Mouse (Mus musculus) forebrain, embryonic 14.5 days (tissue): ENCODE data around the gene Ptprn2. TPM values are rescaled to one million over a fixed set of nuclear protein-coding genes. Genes with fewer than 3 reads are reported as not detected.
A peak's percentile ranks its signal among the peaks of the same experiment; 100 is the strongest.

Experiments used
- ATAC-seq: fragments of 200-750 bp; cut with Nextera tagmentation; 2 replicates; pipeline ENCODE4 v1.8.0; 2017; ENCODE audit warnings: mild to moderate bottlenecking, moderate library complexity
- DNase-seq: peaks from one replicate; pipeline ENCODE4 v3.0.0-alpha.2; 2015; ENCODE audit warnings: low spot score
- H3K27ac ChIP-seq: fragments of 300-500 bp; sonication (generic); 2 replicates; pipeline ENCODE4 v1.5.1; 2014; ENCODE audit warnings: low read depth, mild to moderate bottlenecking, control low read depth, low read length, moderate library complexity
- H3K27me3 ChIP-seq: fragments of 300-500 bp; sonication (generic); replicated peaks from 2 replicates; pipeline ENCODE4 v1.6.1; 2014; ENCODE audit warnings: low read length, control low read depth, mixed read lengths; ENCODE audit not compliant: control insufficient read depth, insufficient read depth
- H3K36me3 ChIP-seq: fragments of 300-500 bp; sonication (generic); 2 replicates; pipeline ENCODE4 v1.6.1; 2014; ENCODE audit warnings: low read length, control low read depth; ENCODE audit not compliant: control insufficient read depth, insufficient read depth
- H3K4me1 ChIP-seq: fragments of 300-500 bp; sonication (generic); 2 replicates; pipeline ENCODE4 v1.6.1; 2014; ENCODE audit warnings: antibody characterized with exemption, low read length, control low read depth; ENCODE audit not compliant: control insufficient read depth, insufficient read depth
- H3K4me2 ChIP-seq: fragments of 300-500 bp; sonication (generic); 2 replicates; pipeline ENCODE4 v1.6.1; 2014; ENCODE audit warnings: mild to moderate bottlenecking, control low read depth, low read length
- H3K4me3 ChIP-seq: fragments of 300-500 bp; sonication (generic); 2 replicates; pipeline ENCODE4 v1.5.1; 2014; ENCODE audit warnings: low read depth, low read length, control low read depth
- H3K9ac ChIP-seq: fragments of 300-500 bp; sonication (generic); 2 replicates; pipeline ENCODE4 v1.6.1; 2014; ENCODE audit warnings: mild to moderate bottlenecking, low read length, control low read depth, moderate library complexity
- H3K9me3 ChIP-seq: fragments of 300-500 bp; sonication (generic); replicated peaks from 2 replicates; pipeline ENCODE4 v1.6.1; 2016; ENCODE audit warnings: low read length, control low read depth, mixed read lengths; ENCODE audit not compliant: control insufficient read depth
- WGBS: fragments of 180-500 bp; shearing (Covaris S2); extraction: QIAGEN DNeasy Blood & Tissue Kit; methylation state at CpG from one replicate; pipeline ENCODE4 v1.1.7; 2014; 5-methylcytosine and 5-hydroxymethylcytosine counted together
- polyA plus RNA-seq: library from polyadenylated mRNA; unstranded; fragments of >200 nt; fragmentation: Nextera tagmentation; extraction: Ambion mirVana; gene quantifications from 2 replicates; pipeline ENCODE4 v1.2.1, GENCODE M21; 2014

The Ptprn2 gene
- polyA plus RNA-seq, 1 experiment from 2014 or later: 4.1 TPM

DNA sequence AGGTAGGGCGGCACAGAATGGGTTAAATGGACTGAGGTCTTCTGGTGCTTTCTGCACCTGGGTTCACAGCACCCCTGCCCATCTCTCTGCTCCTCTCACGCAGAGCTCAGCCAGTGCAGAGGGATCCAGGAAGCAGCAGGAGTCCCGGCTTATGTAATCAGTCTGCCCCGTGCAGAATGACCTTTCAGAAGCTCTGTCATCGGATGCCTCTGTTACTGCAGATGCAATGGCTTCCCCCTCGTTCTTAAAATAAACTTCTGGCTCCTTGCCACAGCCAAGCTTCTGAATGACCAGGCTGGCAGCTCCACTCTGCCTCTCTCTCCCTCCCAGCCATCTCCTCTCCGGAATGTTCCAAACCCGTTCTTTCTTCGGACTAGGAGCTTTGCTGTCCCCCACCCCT, 714.6 kb downstream of the Ptprn2 start:
- 20% methylated on average over 9 of the region's 9 CpGs for WGBS
- Histone ChIP-seq H3K27ac (peak overlapping the region; percentile 59), H3K4me2 (peak overlapping the region; percentile 8; the same call in 1 of the 2 replicates), H3K36me3 (no peaks in the 10 kb centered on the region), H3K4me1 (peaks cover 63% of the 10 kb centered on the region), H3K27me3 (no peaks in the 10 kb centered on the region), H3K9ac (peak overlapping the region; percentile 18; the same call in 1 of the 2 replicates), H3K9me3 (no peaks in the 10 kb centered on the region), H3K4me3 (no peak overlapping the region)
- DNase-seq (peak; percentile 72), ATAC-seq (peak; percentile 27; the same call in 1 of the 2 replicates)

DNA sequence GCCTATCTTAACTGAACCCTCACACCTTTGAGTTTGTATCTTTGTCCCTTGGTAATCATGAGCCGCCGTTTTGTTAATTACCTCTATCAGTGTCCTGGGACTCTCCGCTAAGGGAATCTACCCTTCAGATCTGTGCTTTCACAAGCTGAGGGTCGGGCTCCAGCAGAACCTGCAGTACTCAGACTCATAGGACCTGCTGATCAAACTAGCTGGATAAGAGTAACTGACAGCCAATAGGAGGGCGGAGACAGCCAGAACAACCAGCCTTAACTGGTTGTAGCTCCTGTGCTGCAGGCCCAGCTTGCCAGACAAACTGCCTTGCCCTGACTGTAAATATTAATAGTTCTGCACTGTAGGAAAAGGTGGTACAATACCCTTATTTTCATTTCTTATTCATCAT, 715.1 kb downstream of the Ptprn2 start:
- Histone ChIP-seq H3K4me1 (peaks cover 60% of the 10 kb centered on the region), H3K9me3 (no peaks in the 10 kb centered on the region), H3K27ac (peak overlapping the region; percentile 59), H3K4me2 (peak overlapping the region; percentile 8; the same call in 1 of the 2 replicates), H3K27me3 (no peaks in the 10 kb centered on the region), H3K36me3 (no peaks in the 10 kb centered on the region), H3K9ac (peak overlapping the region; percentile 18; the same call in 1 of the 2 replicates), H3K4me3 (no peak overlapping the region)
- 63% methylated on average over 5 of the region's 5 CpGs for WGBS
- DNase-seq (peak; percentile 37), ATAC-seq (no peak)

DNA sequence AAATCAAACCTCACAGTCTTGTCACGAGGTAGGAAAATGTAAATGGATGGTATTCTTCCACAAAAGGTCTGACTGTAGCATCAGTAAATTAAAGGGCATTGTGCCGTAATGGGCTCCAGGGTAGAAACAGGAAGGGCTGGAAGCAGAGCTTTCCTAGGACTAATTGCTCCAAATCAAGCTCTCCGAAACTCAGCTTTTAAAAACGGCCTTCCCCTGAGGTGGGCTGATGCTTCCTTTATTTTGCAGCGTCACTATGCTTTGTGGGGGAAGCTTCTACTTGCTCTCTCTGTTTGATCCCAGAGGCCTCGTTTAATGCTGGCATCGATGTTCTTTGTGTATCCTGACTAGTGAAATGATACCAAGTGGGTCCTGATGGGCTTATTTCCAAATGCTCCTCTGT, 718.0 kb downstream of the Ptprn2 start:
- WGBS: 18% methylated on average over 7 of the region's 7 CpGs
- ATAC-seq (no peak), DNase-seq (peak; percentile 22)
- H3K4me1 ChIP-seq: peaks cover 35% of the 10 kb centered on the region
- no peaks in the 10 kb centered on the region for H3K36me3 ChIP-seq
- no peak overlapping the region for H3K4me3 ChIP-seq
- H3K27me3 ChIP-seq: no peaks in the 10 kb centered on the region
- no peaks in the 10 kb centered on the region for H3K9me3 ChIP-seq
- 0 out of 2 replicates have a peak overlapping the region, but pooled peaks have one; percentile 29 for H3K9ac ChIP-seq
- H3K4me2 ChIP-seq: no peak overlapping the region
- H3K27ac ChIP-seq: peak overlapping the region; percentile 15; the same call in 1 of the 2 replicates

DNA sequence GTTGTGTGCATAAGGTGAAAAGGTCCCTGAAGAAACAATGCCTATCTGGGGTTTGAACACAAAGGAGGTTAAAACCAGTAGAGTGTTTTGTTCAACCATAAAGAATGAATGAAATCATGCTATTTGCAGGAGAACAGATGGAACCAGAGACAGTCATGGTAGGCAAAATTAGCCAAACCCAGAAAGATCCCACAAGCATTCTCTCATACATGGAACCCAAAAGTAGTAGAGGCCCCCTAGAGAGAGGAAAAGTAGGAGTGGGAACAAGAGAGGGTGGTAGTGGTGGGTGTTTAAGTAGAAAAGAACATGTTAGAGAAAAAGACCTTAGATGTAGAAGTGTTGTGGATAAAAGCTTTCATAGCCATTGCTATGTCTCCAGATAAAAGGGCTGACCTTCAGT, 719.4 kb downstream of the Ptprn2 start:
- Histone ChIP-seq H3K9ac (no peak overlapping the region), H3K27me3 (no peaks in the 10 kb centered on the region), H3K27ac (no peak overlapping the region), H3K36me3 (no peaks in the 10 kb centered on the region), H3K4me1 (peaks cover 23% of the 10 kb centered on the region), H3K9me3 (no peaks in the 10 kb centered on the region), H3K4me2 (no peak overlapping the region), H3K4me3 (no peak overlapping the region)
- ATAC-seq (no peak), DNase-seq (no peak)

DNA sequence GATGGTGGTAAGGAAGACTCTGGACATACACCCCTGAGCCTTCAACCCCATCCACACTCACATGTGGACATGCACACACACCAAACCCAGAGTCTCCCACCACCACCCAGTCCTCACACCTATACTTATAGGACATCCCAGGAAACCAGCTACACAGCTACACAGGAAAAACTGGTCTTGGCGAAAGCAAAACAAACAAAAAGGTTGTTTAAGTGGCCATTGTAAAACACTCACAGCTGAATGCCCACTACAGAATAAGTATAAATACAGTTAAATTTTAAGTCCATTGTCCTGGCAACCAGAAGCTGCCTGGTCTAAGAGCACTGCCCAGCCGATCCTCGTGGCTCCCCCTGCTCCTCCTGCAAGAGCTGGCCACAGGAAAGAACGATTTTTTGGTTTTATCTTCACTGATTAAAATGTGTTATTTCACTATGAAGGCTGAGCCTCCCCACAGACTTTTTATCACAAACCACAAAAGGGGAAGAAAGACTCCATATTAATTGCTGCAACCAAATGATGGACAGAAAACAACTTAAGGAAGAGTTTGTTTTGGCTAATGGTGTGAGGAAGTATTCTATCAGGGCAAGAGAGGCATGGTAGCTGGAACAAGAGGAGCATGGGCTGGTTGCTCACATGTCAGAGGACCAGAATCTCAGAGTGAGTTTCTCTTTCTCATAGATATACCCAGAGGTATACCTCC, 722.1 kb downstream of the Ptprn2 start:
- H3K9ac ChIP-seq: no peak overlapping the region
- no peak overlapping the region for H3K4me2 ChIP-seq
- no peak for DNase-seq
- 0 out of 2 replicates have a peak, but pooled peaks cover 7% of the 10 kb centered on the region for H3K36me3 ChIP-seq
- no peak overlapping the region for H3K4me3 ChIP-seq
- WGBS: 67% methylated on average over 4 of the region's 4 CpGs
- no peak overlapping the region for H3K27ac ChIP-seq
- H3K9me3 ChIP-seq: no peaks in the 10 kb centered on the region
- no peaks in the 10 kb centered on the region for H3K27me3 ChIP-seq
- peaks cover 5% of the 10 kb centered on the region; the same call in 1 of the 2 replicates for H3K4me1 ChIP-seq
- no peak for ATAC-seq

DNA sequence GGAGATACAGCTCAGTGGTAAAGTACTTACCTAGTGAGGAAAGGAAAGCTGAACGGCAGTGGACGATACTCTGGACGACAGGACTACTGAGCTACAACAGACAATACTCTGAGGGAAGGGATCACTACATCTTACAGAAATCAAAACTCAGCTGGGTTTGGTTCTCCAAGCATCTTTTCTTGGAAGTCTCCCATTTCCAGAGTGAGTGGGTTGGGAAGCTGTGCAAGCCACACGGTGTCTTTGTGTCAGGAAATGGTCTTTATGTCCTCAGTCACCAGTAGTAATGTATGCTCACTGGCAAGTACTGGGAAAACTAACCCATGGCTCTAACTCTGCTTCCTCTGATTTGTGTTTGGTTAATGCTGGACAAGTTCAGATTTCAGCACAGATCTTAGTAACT, 724.9 kb downstream of the Ptprn2 start:
- Histone ChIP-seq H3K4me1 (peaks cover 10% of the 10 kb centered on the region), H3K4me3 (no peak overlapping the region), H3K4me2 (no peak overlapping the region), H3K9me3 (no peaks in the 10 kb centered on the region), H3K36me3 (peaks cover 19% of the 10 kb centered on the region), H3K27me3 (no peaks in the 10 kb centered on the region), H3K9ac (no peak overlapping the region), H3K27ac (no peak overlapping the region)
- ATAC-seq (no peak), DNase-seq (no peak)
- 90% methylated on average over 4 of the region's 4 CpGs for whole genome bisulfite sequencing

DNA sequence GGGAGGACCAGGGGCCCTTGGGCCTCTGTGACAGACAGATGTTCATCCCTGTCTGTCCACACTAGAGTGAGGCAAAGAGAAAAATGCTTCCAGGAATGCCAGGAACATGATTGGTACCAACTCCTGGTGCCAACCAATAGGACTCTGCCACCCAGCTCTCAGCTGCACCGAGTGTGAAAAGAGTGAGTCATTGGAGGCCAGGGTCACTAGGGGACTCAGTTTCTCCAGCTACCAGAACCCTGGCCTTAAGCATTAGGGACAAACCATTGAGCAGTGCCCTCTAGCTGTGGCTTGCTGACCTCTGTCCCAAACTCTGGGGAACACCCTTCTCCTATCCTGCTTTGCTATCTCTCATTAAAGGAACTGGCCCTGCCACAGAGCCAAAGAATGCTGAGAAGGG, 728.0 kb downstream of the Ptprn2 start:
- Histone ChIP-seq H3K9me3 (no peaks in the 10 kb centered on the region), H3K36me3 (peaks cover 32% of the 10 kb centered on the region), H3K27ac (no peak overlapping the region), H3K9ac (no peak overlapping the region), H3K27me3 (no peaks in the 10 kb centered on the region), H3K4me3 (no peak overlapping the region), H3K4me1 (peaks cover 10% of the 10 kb centered on the region), H3K4me2 (no peak overlapping the region)
- DNase-seq: no peak
- no peak for ATAC-seq
- WGBS: 68% methylated on average over 1 of the region's 1 CpGs

DNA sequence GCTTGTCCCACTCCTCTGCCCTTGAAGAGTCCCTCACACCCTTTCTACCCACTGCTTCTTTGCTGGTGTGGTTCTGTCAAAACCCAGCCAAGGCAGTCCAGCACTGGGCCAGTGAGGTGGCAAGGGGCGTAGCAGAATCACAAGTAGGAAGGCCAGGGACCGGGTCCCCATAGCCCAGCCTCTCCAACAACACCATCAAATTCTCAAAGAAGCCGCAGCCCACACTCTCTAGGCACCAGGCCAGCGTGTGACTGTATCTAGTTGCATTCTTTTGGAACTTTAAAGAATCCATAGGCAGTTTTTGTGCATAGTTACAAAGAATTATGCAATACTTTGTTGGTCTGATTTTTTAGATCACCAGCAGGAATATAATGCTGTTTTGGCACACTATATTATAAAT, 728.8 kb downstream of the Ptprn2 start:
- Histone ChIP-seq H3K4me1 (peaks cover 10% of the 10 kb centered on the region), H3K27ac (no peak overlapping the region), H3K4me3 (no peak overlapping the region), H3K4me2 (no peak overlapping the region), H3K27me3 (no peaks in the 10 kb centered on the region), H3K9me3 (no peaks in the 10 kb centered on the region), H3K36me3 (peaks cover 37% of the 10 kb centered on the region), H3K9ac (no peak overlapping the region)
- peak; percentile 26 for DNase-seq
- 0 out of 2 replicates have a peak, but pooled peaks have one; percentile 19 for ATAC-seq
- WGBS: 71% methylated on average over 4 of the region's 4 CpGs

DNA sequence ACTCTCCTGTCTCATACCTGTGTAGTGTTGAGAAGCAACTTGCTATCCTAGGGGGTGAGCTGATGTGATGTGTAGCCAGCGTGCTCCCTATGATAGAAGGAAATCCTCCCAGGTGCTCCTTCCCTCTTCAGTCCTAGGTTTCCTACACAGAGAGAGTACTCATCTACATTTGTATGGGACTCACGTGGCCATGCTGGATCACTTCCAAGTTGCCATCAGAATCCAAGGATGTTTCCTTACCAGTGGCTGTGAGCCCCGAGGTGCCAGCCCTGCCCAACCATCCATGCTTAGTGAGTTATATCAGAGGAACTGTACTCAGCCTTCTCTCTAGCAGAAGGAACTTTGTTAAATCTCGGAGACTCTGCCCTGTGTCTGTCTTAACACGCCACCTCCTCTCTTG, 729.4 kb downstream of the Ptprn2 start:
- no peaks in the 10 kb centered on the region for H3K9me3 ChIP-seq
- no peak overlapping the region for H3K9ac ChIP-seq
- WGBS: 47% methylated on average over 5 of the region's 5 CpGs
- no peak overlapping the region for H3K4me3 ChIP-seq
- no peaks in the 10 kb centered on the region for H3K27me3 ChIP-seq
- H3K4me1 ChIP-seq: peaks cover 10% of the 10 kb centered on the region
- peaks cover 39% of the 10 kb centered on the region for H3K36me3 ChIP-seq
- peak; percentile 75 for ATAC-seq
- no peak overlapping the region for H3K27ac ChIP-seq
- no peak overlapping the region for H3K4me2 ChIP-seq
- peak; percentile 84 for DNase-seq
